Mouse (Mus musculus) B cell, adult (primary cell): ENCODE results near the gene Casc3. TPM values are rescaled to one million over a fixed set of nuclear protein-coding genes. Genes with fewer than 3 reads are reported as not detected.

Experiments used
- total RNA-seq: library from RNA; stranded (reverse); gene quantifications from 4 replicates; pipeline ENCODE4 v1.2.4, GENCODE M21; 2023; ENCODE audit not compliant: inconsistent age

Casc3 gene
- total RNA-seq, result 88.0 to 101 TPM (median 93.5 TPM) in 4 replicates

DNA sequence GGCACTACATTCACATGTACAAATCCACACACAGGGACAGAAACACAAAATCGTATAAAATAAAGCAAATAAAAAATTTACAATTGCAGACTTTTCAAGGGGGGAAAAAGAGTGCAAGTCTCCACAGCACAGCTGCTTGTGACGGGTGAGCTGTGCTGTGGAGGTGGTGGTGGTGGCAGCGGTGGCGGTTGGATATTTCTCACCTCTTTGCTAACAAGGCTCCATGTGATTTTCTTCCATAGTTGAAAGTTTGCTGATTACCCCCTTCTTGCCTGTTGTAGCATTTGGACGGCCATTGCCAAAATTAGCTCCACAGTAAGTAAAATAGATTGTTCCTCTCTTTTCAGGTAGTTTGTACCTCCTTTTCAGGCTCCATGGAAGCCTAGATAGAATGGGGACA, at the start of gene Casc3:
Gene Casc3 (plus strand): TSS at position 301 of the 400 bp plus-strand sequence.

DNA sequence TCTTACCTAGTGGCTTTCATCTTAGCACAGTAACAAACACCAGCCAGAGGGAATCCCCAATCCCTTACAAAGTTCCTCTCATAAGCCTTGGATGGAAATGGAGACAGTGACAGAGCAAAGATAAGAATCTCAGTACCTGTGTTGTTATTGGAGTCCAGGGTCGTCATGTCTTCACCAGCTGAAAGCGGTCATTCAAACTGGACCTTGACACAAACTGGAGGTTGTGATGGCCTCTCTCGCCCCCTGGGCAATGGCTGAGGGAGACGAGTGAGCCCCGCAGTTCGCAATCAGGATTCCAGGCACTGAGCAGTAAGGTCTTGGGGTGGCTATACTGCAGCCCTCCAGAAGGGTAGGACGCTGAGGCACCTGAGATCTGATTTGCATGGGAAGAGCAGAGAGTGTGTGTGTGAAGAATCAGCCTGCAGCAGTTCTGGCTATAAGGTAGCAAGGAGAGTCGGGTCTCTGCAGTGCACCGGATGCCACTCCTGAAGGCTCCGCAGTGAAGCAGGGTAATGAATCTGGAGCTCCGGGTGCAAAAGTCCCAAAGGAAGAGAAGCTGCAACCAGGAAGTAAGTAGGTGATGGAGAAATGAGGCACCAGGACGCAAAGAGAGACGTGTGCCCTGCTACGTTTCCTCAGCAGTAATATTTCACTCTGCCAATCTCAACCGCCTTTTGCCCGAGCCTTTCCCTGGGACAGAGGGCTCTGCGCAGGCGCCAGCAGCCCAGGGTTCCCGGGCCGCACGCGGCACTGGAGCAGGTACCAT, 29.9 kb upstream of the Casc3 start, which contains the start of gene Nr1d1:
Gene Nr1d1 (minus strand): TSS at position 752 of the 766 bp plus-strand sequence.

DNA sequence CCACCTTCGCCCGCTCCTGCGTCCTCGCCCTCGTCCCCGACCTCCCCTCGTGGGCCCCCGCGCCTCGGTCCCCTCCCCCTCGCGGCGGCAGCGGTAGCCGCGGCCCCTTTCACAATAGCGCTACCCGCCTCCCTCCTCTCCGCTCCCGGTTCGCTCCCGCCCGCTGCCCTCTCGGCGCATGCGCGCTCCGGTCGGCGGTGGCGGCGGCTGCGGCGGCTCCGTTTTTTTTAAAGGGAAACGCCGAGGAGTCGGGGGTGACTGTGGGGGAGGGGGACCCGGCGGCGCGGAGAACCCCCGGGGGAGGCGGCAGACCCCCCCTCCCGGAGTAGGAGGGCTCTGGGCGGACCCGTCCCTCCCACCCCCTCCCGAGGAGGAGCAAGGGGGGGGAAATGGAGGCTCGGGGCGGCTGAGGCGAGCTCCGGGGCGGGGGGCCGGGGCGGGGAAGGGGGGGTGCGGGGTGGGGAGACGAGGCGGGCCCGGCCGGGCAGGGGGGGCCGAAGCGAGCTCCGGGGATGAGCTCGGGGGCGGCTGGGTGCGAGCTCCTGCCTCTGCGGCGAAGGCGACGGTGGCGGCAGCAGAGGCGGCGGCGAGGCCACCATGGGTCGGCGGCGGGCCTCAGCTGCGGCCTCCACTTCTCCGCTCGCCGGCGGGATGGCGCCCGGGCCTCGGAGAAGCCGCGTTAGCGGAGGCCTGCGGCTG, 9.5 kb upstream of the Casc3 start, which contains the start of gene Msl1:
Gene Msl1 (plus strand): TSS at position 502 of the 699 bp plus-strand sequence.

DNA sequence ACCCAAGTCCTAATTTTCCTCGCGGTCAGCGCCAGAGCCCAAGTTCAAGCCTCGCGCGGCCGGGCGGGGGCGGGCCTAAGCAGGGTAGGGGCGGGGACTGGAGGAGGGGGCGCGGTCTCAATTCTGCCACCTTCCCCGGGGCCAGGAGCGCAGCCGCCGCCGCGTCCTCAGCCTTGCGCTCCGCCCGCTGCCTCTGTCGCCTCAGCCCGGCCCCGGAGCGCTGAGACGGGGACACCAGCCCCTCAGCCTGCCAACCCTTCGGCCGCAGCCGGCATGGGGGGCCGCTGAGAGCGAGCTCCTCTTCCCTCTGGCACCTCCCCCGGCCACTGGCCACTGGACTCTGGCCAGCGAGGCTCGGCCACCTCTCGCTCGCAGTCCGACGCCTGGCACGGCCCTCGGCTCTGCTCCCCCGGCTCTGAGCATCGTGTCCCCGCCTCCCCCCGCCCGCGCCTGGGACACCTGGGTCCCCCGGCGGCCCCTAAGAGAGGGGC, 32.0 kb downstream of the Casc3 start, which contains the start of gene Rapgefl1:
Gene Rapgefl1 (plus strand): TSS at position 135 of the 491 bp plus-strand sequence.

DNA sequence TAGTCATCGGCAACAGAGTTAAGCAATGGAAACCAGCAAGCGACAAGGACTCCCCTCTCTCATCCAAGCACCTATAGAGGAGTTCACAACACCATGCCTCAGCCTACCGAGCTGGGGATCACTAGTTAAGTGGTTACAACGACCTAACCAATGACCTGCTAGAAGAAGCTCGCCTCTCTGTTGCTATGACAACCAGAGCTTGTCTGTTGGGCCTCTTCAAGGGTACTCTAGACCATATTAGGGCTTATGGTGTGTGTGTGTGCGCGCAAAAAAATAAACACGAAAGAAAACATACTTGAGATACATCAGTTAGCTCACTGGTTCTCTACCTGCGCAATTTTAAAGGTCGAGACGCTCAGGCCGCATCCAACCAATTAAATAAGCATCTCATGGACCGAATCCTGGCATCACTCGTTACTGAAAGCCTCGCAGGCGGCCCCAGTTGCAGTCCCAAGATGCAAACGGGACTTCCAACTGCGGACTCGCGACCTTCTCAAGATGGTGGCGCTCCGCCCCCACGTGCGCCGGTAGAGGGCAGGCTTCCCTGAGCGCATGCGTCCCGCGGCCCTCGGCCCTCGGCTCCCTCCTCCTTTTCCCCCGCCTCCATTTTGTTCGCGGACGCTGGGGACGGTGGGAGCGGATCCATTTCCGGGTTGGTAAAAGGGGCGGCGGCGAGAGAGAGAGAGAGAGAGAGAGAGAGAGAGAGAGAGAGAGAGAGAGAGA, 58.5 kb downstream of the Casc3 start, which contains the start of gene Wipf2:
Gene Wipf2 (plus strand): TSS at position 611 of the 723 bp plus-strand sequence.

Other genes starting within 250 kb of the Casc3 start
- gene Ormdl3, start 217.5 kb upstream of the Casc3 start, total RNA-seq, result 16.5 to 19.2 TPM (median 17.5 TPM) in 4 replicates
- gene Lrrc3c, start 206.6 kb upstream of the Casc3 start, total RNA-seq, result not detected in 4 replicates
- 26.2 to 32.0 TPM (median 31.6 TPM) in 4 replicates for gene Gm12355, start 179.2 kb upstream of the Casc3 start, total RNA-seq
- gene Gsdma3, start 178.5 kb upstream of the Casc3 start, total RNA-seq, result not detected in 4 replicates
- gene Gsdma2, start 158.1 kb upstream of the Casc3 start, total RNA-seq, result not detected in 4 replicates
- not detected in 4 replicates for gene Gsdma, start 140.6 kb upstream of the Casc3 start, total RNA-seq
- 74.6 to 80.5 TPM (median 76.7 TPM) in 4 replicates for gene Psmd3, start 122.4 kb upstream of the Casc3 start, total RNA-seq
- 0.36 TPM in 1 of 4 replicates, not detected in the others for gene Csf3, start 103.6 kb upstream of the Casc3 start, total RNA-seq
- 85.6 to 113 TPM (median 92.5 TPM) in 4 replicates for gene Med24, start 75.5 kb upstream of the Casc3 start, total RNA-seq
- 5.6 to 7.6 TPM (median 6.6 TPM) in 4 replicates for gene Thra, start 64.3 kb upstream of the Casc3 start, total RNA-seq
- gene Nr1d1, start 29.6 kb upstream of the Casc3 start, total RNA-seq, result 1.4 to 1.9 TPM (median 1.7 TPM) in 4 replicates
- gene Msl1, start 9.4 kb upstream of the Casc3 start, total RNA-seq, result 125 to 131 TPM (median 128 TPM) in 4 replicates
- 1.3 to 5.0 TPM (median 3.4 TPM) in 4 replicates for gene Rapgefl1, start 31.9 kb downstream of the Casc3 start, total RNA-seq
- gene Wipf2, start 58.7 kb downstream of the Casc3 start, total RNA-seq, result 38.7 to 46.7 TPM (median 44.6 TPM) in 4 replicates
- gene Cdc6, start 102.9 kb downstream of the Casc3 start, total RNA-seq, result 2.3 to 3.0 TPM (median 2.6 TPM) in 4 replicates
- 86.9 to 113 TPM (median 104 TPM) in 4 replicates for gene Rara, start 122.9 kb downstream of the Casc3 start, total RNA-seq
- gene Gjd3, start 178.1 kb downstream of the Casc3 start, total RNA-seq, result not detected in 4 replicates
- 20.2 to 25.9 TPM (median 23.1 TPM) in 4 replicates for gene Top2a, start 219.3 kb downstream of the Casc3 start, total RNA-seq
- gene Igfbp4, start 236.3 kb downstream of the Casc3 start, total RNA-seq, result 0.35 to 0.74 TPM (median 0.56 TPM) in 4 replicates